ENCODE assay signal across 8 mouse cellular contexts in the genomic region with DNA sequence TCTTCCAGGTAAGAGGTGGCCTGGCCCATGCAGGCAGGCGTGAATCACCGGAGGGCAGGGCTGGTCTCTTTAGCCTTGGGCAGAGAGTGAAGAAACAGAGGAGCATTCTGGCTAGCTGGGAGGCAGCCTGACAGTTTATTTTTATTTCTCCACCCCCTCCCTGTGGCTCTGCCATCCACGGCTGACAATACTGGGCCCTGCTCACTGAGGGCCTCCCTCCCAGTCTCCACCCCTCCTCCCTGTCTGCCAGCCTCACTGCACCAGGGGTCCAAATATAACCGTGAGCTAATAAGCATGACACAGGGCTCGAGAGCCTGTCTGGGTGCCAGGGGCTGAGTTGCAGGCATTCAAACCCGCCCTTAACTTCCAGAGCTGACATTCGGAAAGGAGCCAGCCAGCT. TPM values are rescaled to one million over a fixed set of nuclear protein-coding genes. Genes with fewer than 3 reads are reported as not detected.
DNase-seq lines count a peak whose midpoint lies in the region; ATAC-seq and TF ChIP-seq lines count a peak whose summit lies in the region.

No protein-coding gene starts in this region.

- no peaks in the 10 kb centered on the region for H3K9me3 ChIP-seq in embryonic facial prominence, embryonic 12.5 days
- H3K9me3 ChIP-seq in embryonic facial prominence, embryonic 10.5 days, result no peaks in the 10 kb centered on the region
- H3K9me3 ChIP-seq in hindbrain, embryonic 12.5 days (replicated peaks), result no peaks in the 10 kb centered on the region
- no peaks in the 10 kb centered on the region for H3K9me3 ChIP-seq in liver, postnatal 0 days (ENCODE audit: low read length)
- H3K9me3 ChIP-seq in stomach, postnatal 0 days (ENCODE audit: control insufficient read depth, low read length), result no peaks in the 10 kb centered on the region

- peaks cover 27% of the 10 kb centered on the region; the same call in 1 of the 2 replicates for H3K4me1 ChIP-seq in embryonic facial prominence, embryonic 12.5 days
- H3K4me1 ChIP-seq in embryonic facial prominence, embryonic 10.5 days, result peaks cover 59% of the 10 kb centered on the region
- peaks cover 17% of the 10 kb centered on the region; the same call in 1 of the 2 replicates for H3K4me1 ChIP-seq in hindbrain, embryonic 12.5 days
- H3K4me1 ChIP-seq in liver, postnatal 0 days (ENCODE audit: insufficient read depth), result peaks cover 48% of the 10 kb centered on the region
- H3K4me1 ChIP-seq in stomach, postnatal 0 days (replicated peaks; ENCODE audit: control insufficient read depth, insufficient read depth), result peaks cover 11% of the 10 kb centered on the region; the same call in 1 of the 2 replicates

- no peak overlapping the region for H3K4me2 ChIP-seq in embryonic facial prominence, embryonic 12.5 days (replicated peaks)
- no peak overlapping the region for H3K4me2 ChIP-seq in hindbrain, embryonic 12.5 days (replicated peaks)
- H3K4me2 ChIP-seq in liver, postnatal 0 days (ENCODE audit: low read depth, low read length), result no peak overlapping the region
- H3K4me2 ChIP-seq in stomach, postnatal 0 days (replicated peaks; ENCODE audit: low read depth), result no peak overlapping the region

- TF ChIP-seq CTCF in liver, postnatal 0 days (IDR thresholded peaks at IDR 0.05; ENCODE audit: low read depth), result no peak
- TF ChIP-seq CTCF in stomach, postnatal 0 days (IDR thresholded peaks at IDR 0.05; ENCODE audit: low read depth), result no peak

- DNase-seq in embryonic facial prominence, embryonic 10.5 days (ENCODE audit: low spot score), result no peak
- DNase-seq in Muller cell, postnatal 12 days (ENCODE audit: inconsistent ontology term), result peak; percentile 97
- DNase-seq in frontal cortex, postnatal 14 days (ENCODE audit: low spot score in 2 of 2), result peak; percentile 19 to 40
- DNase-seq in liver, postnatal 0 days, result no peak
- peak; percentile 53 for DNase-seq in stomach, postnatal 0 days (ENCODE audit: low spot score)
- DNase-seq in B cell, adult 2 months, result no peak

- H3K36me3 ChIP-seq in embryonic facial prominence, embryonic 12.5 days, result no peaks in the 10 kb centered on the region
- H3K36me3 ChIP-seq in embryonic facial prominence, embryonic 10.5 days (replicated peaks), result no peaks in the 10 kb centered on the region
- no peaks in the 10 kb centered on the region for H3K36me3 ChIP-seq in hindbrain, embryonic 12.5 days
- peaks cover 71% of the 10 kb centered on the region for H3K36me3 ChIP-seq in liver, postnatal 0 days (replicated peaks; ENCODE audit: insufficient read depth, low read length)
- H3K36me3 ChIP-seq in stomach, postnatal 0 days (ENCODE audit: control insufficient read depth, insufficient read depth, low read length), result 0 out of 2 replicates have a peak, but pooled peaks cover 2% of the 10 kb centered on the region

- no peaks in the 10 kb centered on the region for H3K27me3 ChIP-seq in embryonic facial prominence, embryonic 12.5 days
- H3K27me3 ChIP-seq in embryonic facial prominence, embryonic 10.5 days (replicated peaks; ENCODE audit: low read depth, poor library complexity, severe bottlenecking), result peaks cover 7% of the 10 kb centered on the region
- H3K27me3 ChIP-seq in hindbrain, embryonic 12.5 days, result no peaks in the 10 kb centered on the region
- no peaks in the 10 kb centered on the region for H3K27me3 ChIP-seq in liver, postnatal 0 days (ENCODE audit: insufficient read depth, low read length)
- no peaks in the 10 kb centered on the region for H3K27me3 ChIP-seq in stomach, postnatal 0 days (ENCODE audit: control insufficient read depth, insufficient read depth, low read length)

- WGBS in embryonic facial prominence, embryonic 12.5 days, result 31% methylated on average over 7 of the region's 7 CpGs
- WGBS in embryonic facial prominence, embryonic 10.5 days, result 42% methylated on average over 7 of the region's 7 CpGs
- 44% methylated on average over 7 of the region's 7 CpGs for WGBS in hindbrain, embryonic 12.5 days
- WGBS in liver, postnatal 0 days (ENCODE audit: insufficient replicate concordance), result 59% methylated on average over 7 of the region's 7 CpGs
- 38% methylated on average over 7 of the region's 7 CpGs for WGBS in stomach, postnatal 0 days

- no peak overlapping the region for H3K9ac ChIP-seq in embryonic facial prominence, embryonic 12.5 days
- H3K9ac ChIP-seq in hindbrain, embryonic 12.5 days, result no peak overlapping the region
- no peak overlapping the region for H3K9ac ChIP-seq in liver, postnatal 0 days (replicated peaks)
- no peak overlapping the region for H3K9ac ChIP-seq in stomach, postnatal 0 days (ENCODE audit: low read length)

- ATAC-seq in embryonic facial prominence, embryonic 12.5 days (ENCODE audit: insufficient number of reproducible peaks, insufficient read depth, low FRiP score, low TSS enrichment), result no peak
- ATAC-seq in hindbrain, embryonic 12.5 days (ENCODE audit: low FRiP score), result 0 out of 2 replicates have a peak, but pooled peaks have one; percentile 49
- no peak for ATAC-seq in liver, postnatal 0 days
- ATAC-seq in stomach, postnatal 0 days (ENCODE audit: low FRiP score, low TSS enrichment), result peak; percentile 53

- no peak for TF ChIP-seq EP300 in liver, postnatal 0 days (IDR thresholded peaks at IDR 0.05; ENCODE audit: low read depth)
- TF ChIP-seq EP300 in stomach, postnatal 0 days (optimal IDR thresholded peaks at IDR 0.05), result no peak

- H3K4me3 ChIP-seq in embryonic facial prominence, embryonic 12.5 days, result no peak overlapping the region
- H3K4me3 ChIP-seq in embryonic facial prominence, embryonic 10.5 days, result no peak overlapping the region
- no peak overlapping the region for H3K4me3 ChIP-seq in hindbrain, embryonic 12.5 days
- H3K4me3 ChIP-seq in liver, postnatal 0 days (ENCODE audit: low read depth, low read length), result no peak overlapping the region
- H3K4me3 ChIP-seq in stomach, postnatal 0 days (ENCODE audit: low read depth, low read length), result no peak overlapping the region

- H3K27ac ChIP-seq in embryonic facial prominence, embryonic 12.5 days, result peak overlapping the region; percentile 32; the same call in 1 of the 2 replicates
- no peak overlapping the region for H3K27ac ChIP-seq in embryonic facial prominence, embryonic 10.5 days (replicated peaks)
- H3K27ac ChIP-seq in hindbrain, embryonic 12.5 days, result peak overlapping the region; percentile 52; the same call in 1 of the 2 replicates
- 0 out of 2 replicates have a peak overlapping the region, but pooled peaks have one; percentile 22 for H3K27ac ChIP-seq in liver, postnatal 0 days (ENCODE audit: low read depth)
- peak overlapping the region; percentile 59 for H3K27ac ChIP-seq in stomach, postnatal 0 days (replicated peaks)

RNA-seq across cellular contexts. Expression of a gene that starts 6.6 kb away (rescaled TPM):
- 7.7 and 9.0 TPM in 2 replicates for polyA plus RNA-seq in embryonic facial prominence, embryonic 12.5 days (2016; fragmentation: Nextera tagmentation; extraction: Ambion mirVana)
- polyA plus RNA-seq in embryonic facial prominence, embryonic 10.5 days (2016; fragmentation: Nextera tagmentation; extraction: Ambion mirVana), result 6.4 and 7.8 TPM in 2 replicates
- 9.9 and 11.1 TPM in 2 replicates for polyA plus RNA-seq in hindbrain, embryonic 12.5 days (2016; fragmentation: Nextera tagmentation; extraction: Ambion mirVana)
- 44.4 and 59.7 TPM in 2 replicates for polyA plus RNA-seq in liver, postnatal 0 days (2015; fragmentation: Nextera tagmentation; extraction: Ambion mirVana)
- 109 and 114 TPM in 2 replicates for polyA plus RNA-seq in stomach, postnatal 0 days (2015; fragmentation: Nextera tagmentation; extraction: Ambion mirVana)

Comparison
In these comparisons a context has a peak if more than half of its experiments do, and no peak if none do; other contexts are left out.
1. ATAC-seq: peak in hindbrain, embryonic 12.5 days (single experiment) and stomach, postnatal 0 days (single experiment); none in embryonic facial prominence, embryonic 12.5 days (single experiment) and liver, postnatal 0 days (single experiment).
2. DNase-seq: peak in Muller cell, postnatal 12 days (single experiment), frontal cortex, postnatal 14 days (2 of 2) and stomach, postnatal 0 days (single experiment); none in embryonic facial prominence, embryonic 10.5 days (single experiment), liver, postnatal 0 days (single experiment) and B cell, adult 2 months (0 of 2).